Mouse (Mus musculus): ENCODE measurements at regions not wholly inside any gene's neighbourhood (a gene's known extent, or its start where the extent isn't known, plus 50 kb on each side); places are given as distances from the start of the nearest gene placed in this dataset.
A peak's percentile ranks its signal among the peaks of the same experiment; 100 is the strongest.

- DNase-seq = no peak
Measured at GRCm38 (mm10) chr1:89296691-89297090, 157.9 kb upstream of the Agap1 start.

DNA sequence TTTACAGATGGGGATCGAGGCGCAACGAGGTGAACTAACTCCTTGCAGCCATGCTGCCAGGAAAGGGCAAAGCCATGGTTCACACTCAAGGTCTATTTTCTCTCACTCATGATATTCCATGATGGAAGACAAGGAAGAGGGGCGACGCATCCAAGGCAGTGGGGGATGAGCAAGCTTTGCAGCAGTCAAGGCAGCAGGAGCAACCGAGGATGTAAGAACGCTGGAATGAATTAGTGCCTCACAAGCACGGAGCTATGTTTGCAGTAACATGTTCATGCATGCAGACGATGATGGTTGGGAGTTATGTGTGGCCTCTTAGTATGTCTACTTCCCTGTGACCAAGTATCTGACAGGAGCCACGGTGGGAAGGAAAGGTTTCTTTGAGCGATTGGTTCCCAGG lies 156.8 kb upstream of the Agap1 start:
- no peak for DNase-seq

- no peak for DNase-seq
Measured at GRCm38 (mm10) chr1:89301151-89301550, 153.5 kb upstream of the Agap1 start.

DNA sequence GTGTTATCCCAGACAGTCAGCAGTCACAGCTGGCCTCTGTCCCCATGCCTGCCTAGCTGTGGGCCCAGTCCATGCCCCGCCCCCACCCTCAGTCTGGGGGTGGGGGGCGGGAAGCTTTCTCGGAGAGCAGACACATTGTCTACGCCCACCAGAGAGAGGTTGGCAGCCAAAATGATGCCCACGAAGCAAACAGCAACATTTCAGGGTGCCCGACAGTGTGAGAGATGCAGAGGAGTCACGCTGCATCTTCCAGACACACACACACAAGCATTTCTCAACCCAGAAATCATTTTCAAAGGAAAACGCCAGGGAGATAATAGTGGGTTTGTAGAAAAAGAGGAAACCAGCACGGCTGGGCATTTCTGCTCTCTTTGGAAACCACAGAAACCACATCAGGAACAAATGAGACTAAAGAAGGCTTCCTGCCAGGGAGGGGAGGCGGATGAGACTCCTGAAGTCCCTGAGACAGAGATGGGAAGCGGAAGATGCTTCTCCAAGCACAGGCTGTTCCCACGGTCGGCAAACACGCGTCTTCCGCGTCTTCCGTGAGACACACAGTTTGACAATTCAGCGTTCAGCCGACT lies 152.1 kb upstream of the Agap1 start:
- no peak for DNase-seq

DNA sequence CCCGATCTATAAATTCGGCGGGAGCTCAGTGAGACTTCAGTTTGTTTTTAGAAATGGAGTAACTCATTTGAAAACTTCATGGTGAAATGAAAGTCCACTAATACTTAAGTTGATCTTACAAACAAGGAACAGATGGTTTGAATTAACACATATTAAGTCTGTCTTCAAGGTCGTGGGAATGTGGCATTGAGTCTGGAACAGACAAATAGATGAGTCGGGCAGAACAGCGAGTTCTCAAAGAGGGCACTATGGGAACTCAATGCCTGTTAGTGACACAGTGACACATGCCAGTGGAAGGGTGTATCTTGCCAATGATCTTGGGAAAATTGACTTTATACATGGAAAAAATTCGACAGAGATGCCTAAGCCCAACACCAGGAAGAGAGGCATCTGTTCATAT lies 149.4 kb upstream of the Agap1 start:
- DNase-seq = no peak

DNA sequence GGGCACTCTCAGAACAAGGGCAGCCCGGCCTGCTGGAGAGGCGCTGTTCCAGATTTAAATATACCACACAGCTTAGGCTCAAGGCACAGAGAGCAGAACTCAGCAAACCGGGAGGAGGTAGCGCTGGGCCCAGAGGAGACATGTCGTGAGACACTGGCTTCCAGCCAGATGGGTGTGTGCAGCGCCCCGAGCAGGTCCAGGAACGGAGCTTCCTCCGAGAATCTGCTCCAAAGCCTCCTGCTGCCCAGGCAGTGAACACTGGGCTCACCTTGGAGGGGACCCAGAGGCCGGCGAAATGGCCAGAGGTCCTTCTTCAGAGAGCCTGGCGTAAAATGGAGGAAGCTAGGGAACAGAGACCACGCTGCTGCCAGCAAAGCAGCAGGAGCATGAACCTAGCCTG lies 145.8 kb upstream of the Agap1 start:
- DNase-seq = peak; percentile 38 to 56

DNA sequence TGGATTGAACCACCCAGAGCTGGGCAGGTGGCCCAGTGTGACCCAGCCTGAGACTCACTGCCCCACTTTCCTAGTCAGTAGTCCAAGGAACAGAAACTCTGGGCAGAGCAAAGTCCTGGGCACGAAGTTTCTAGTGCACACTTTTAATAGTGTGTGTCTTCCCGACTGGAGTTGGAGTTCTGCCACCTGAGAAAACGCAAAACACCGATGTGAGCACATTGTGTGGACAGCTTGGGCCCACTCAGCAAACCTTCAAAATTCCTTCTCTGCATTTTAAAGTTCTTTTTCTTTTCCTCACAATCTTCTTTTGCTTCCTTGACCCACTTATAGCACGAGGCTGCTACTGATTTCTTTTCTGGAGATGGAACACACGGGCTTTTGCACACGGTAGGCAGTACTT lies 141.5 kb upstream of the Agap1 start:
- DNase-seq = peak in 1 of 2 experiments; percentile 13

DNA sequence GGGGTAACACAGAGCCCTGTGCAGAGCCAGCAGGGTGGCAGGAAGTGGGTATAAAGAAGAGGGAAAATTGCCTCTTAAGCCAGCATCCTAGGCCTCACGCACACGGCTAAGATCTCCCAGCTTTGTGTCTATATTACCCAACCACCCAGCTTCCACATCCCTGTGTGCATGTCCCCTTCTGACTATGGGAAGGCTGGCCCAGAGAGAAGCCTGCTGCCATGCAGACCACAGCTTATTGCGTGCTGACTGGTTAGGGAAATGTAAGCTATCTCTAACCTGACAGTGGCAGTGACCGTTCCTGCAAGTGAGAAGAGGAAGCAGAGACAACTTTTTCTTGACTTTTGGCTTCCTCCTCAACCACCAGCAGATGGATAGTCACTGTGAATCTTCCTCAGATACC lies 136.7 kb upstream of the Agap1 start:
- no peak for DNase-seq

GRCm38 (mm10) chr1:89318663-89319062 lies 135.9 kb upstream of the Agap1 start:
- DNase-seq = no peak

GRCm38 (mm10) chr1:89322621-89323020 lies 132.0 kb upstream of the Agap1 start:
- DNase-seq = no peak

DNA sequence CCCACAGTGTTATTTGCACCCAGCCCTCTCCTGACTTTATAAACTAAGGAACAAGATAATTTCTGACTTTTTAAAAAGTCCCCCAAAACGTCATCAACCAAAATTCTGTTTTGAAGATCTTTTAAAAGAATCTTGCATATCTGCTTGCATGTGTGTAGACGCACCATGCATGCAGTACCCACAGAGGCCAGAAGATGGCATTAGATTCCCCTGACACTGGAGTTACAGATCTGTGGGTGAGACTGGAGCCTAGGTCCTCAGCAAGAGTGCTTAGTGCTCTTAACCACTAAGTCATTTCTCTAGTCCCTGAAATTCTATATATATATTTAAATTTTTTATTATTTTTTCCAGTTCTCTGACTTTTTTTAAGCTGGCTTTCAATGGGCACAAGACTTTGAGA lies 131.5 kb upstream of the Agap1 start:
- peak; percentile 74 to 75 for DNase-seq

DNA sequence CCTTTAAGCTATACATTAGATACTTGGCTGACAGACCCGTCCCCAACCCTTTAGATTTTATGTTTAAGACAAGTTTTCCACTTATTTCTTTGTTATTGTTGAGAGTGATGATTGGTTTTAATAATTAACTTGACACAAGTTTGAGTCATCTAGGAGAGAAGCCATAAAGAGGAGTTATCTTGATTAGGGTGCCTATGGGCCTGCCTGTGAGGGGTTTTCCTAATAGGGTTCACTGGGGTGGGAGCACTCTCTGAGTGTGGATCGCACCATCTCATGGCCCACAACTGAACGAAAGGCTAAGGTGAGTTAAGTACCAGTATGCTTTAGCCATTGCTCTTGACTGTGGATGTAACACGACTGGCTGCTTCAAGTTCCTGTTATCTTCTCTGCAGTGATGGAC lies 123.3 kb upstream of the Agap1 start:
- no peak for DNase-seq

- no peak for DNase-seq
Measured at GRCm38 (mm10) chr1:89332676-89333075, 121.9 kb upstream of the Agap1 start.

- no peak for DNase-seq
Measured at GRCm38 (mm10) chr1:89337861-89338260, 116.7 kb upstream of the Agap1 start.

- peak; percentile 20 to 39 for DNase-seq
Measured at GRCm38 (mm10) chr1:89342794-89343193, 111.8 kb upstream of the Agap1 start.

DNA sequence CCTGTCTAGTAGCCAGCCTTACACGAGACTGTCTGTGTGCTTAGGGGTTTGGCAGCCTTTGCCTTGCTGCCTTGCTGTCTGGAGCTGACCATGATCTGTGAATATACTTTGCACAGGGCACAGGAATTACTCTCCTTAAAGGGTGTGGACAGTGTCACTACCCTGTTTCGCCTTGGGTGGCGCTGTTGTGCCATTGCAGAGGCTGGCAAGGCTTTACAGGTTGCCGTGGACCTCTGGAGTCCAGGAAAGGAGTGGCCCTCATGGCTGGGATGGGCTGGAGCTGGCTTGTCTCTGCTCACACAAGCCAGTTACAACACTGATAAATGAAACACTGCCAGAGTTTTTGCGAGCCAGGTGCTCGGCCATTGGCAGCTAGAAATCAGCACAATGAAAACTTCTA lies 110.1 kb upstream of the Agap1 start:
- DNase-seq = peak; percentile 76 to 78

DNA sequence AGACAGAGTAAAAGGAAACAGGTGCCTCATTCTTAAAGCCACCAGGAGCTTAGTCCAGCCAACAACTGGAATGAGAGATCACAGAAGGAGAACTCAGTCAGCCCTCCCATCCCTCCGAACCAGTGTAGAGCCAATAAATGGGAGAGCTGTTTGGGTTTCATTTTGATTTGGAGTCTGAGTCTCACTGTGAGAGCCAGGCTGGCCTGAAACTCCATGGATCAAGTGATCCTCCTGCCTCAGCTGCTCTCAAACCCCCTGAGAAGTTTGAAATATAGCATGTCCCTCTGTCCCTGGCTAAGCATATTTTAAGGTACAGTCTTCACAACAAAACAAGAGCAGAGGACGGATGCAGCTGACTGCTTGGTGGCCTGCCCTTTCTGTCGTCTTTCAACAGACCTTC lies 107.3 kb upstream of the Agap1 start:
- no peak for DNase-seq

DNA sequence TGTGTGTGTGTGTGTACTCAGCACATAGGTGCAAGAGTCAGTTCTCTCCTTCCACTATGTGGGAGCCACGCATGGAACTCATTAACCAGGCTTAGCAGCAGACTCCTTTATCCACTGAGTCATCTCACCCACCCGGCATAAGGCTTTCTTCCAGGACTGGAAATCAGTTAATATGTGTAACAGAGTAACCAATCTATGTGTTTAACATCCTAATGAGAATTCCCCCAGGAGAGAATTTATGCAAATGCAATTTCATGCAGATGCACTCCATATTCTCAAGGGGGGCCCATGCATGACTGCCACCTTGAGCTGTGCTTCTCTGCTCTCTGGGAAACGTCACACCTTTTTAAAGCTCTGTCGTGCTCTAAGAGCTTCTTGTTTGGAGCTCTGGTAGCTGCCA lies 101.7 kb upstream of the Agap1 start:
- peak; percentile 38 to 49 for DNase-seq

DNA sequence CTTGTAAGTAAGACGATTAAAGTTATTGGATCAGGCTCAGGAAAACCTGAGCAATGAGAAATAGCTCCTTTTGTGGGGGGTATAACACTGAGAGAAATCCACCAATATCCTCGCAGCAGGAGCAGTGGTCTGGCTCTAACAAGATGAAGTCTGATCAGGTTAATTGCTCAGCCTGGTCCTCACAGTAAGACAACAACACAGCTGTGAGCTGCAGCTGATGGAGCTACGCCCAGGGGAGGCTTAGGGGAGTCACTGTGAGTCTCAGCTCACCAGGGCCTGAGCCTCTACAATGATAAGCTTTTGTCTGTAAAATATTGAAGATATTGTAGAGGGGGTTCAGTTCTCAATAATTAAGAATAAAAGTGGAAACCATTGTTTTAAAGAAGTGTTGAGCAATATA lies 95.3 kb upstream of the Agap1 start:
- DNase-seq = no peak

- peak; percentile 38 to 61 for DNase-seq
Measured at GRCm38 (mm10) chr1:89364547-89365305, 89.9 kb upstream of the Agap1 start.

DNA sequence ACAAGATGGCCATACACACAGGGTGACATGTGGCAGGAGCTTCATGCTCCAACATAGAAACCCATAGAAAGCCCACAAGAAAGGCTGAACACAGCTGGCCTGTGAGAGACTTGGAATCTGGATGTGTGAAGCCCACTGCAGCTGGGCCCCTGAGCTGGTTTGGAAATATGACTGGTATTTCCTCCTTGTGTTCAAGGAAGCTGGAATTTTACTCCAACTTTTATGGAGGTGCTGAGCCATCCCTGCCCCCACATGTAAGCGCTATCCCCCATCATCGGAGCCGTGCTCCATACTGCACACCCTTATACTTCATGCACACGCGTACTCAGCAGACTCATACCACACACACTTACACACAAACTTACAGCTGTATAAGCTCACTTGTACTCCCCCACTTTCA lies 87.7 kb upstream of the Agap1 start:
- peak; percentile 33 to 55 for DNase-seq

DNA sequence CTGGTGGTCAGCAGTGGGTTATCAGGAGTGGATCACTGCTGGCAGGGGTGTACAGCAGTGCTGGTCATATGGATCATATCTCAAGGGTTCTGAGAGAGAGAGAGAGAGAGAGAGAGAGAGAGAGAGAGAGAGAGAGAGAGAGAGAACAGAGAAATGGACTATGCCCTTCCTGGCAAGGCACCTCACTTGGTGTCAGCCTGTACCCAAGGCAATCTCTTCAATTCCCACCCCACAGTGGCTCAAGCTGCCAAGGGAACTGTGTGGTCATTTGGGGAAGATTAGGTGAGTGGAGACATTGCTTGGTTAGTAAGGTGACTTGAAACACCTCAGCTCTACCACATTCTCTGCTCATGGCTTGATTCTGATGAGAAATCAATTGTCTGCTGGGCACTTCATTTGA lies 80.8 kb upstream of the Agap1 start:
- DNase-seq = no peak

GRCm38 (mm10) chr1:89374271-89374670 lies 80.3 kb upstream of the Agap1 start:
- DNase-seq = no peak

GRCm38 (mm10) chr1:89382021-89382420 lies 72.6 kb upstream of the Agap1 start:
- DNase-seq = no peak

DNA sequence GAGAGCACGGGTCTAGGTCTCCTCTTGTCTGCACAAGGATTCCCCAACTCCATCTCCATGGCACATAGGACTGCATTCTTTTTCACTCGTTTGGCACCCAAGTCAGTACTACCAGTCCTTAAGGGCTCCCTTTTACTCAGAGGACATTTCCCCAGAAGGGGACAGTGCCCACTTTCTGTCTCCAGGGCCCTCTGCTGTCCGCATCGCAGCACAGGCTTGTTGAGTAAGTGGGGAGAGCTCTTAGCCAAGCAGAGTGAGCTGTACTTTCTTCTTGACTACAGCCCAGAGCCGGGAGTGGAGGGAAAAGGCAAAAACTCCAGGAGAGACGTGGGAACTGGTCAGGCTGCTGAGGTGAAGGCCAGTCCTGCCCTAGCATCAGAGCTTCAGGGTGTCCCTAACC lies 69.5 kb upstream of the Agap1 start:
- peak in 1 of 2 experiments; percentile 22 for DNase-seq
